Mouse (Mus musculus) thymus, postnatal 0 days (tissue): ENCODE measurements around the gene Mettl2. TPM values are rescaled to one million over a fixed set of nuclear protein-coding genes. Genes with fewer than 3 reads are reported as not detected.

Source experiments
- polyA plus RNA-seq: library from polyadenylated mRNA; unstranded; fragments of >200 nt; fragmentation: Nextera tagmentation; extraction: Ambion mirVana; gene quantifications from 2 replicates; pipeline ENCODE4 v1.2.1, GENCODE M21; 2015

Gene Mettl2
- polyA plus RNA-seq, 1 experiment from 2014 or later = 29.7 TPM

Other genes starting within 250 kb of the Mettl2 start
- gene Efcab3, start 62.8 kb upstream of the Mettl2 start, polyA plus RNA-seq = 0.27 and 0.71 TPM in 2 replicates
- not detected in 2 replicates for gene Gm10842, start 20.5 kb downstream of the Mettl2 start, polyA plus RNA-seq
- gene Tlk2, start 52.4 kb downstream of the Mettl2 start, polyA plus RNA-seq = 18.3 and 19.1 TPM in 2 replicates
- 0.74 and 0.84 TPM in 2 replicates for gene Mrc2, start 166.2 kb downstream of the Mettl2 start, polyA plus RNA-seq